Mouse (Mus musculus) lung, embryonic 14.5 days (tissue): ENCODE measurements around the gene Aatk. TPM values are rescaled to one million over a fixed set of nuclear protein-coding genes. Genes with fewer than 3 reads are reported as not detected.
A peak's percentile ranks its signal among the peaks of the same experiment; 100 is the strongest.

Source experiments
- ATAC-seq: fragments of 200-750 bp; cut with Nextera tagmentation; 2 replicates; pipeline ENCODE4 v1.8.0; 2017; ENCODE audit warnings: mild to moderate bottlenecking, moderate TSS enrichment, moderate library complexity; ENCODE audit not compliant: insufficient read depth
- DNase-seq: peaks from one replicate; pipeline ENCODE4 v3.0.0-alpha.2; 2015
- H3K27ac ChIP-seq: fragments of 300-500 bp; sonication (generic); 2 replicates; pipeline ENCODE4 v1.5.1; 2014; ENCODE audit warnings: low read depth, mild to moderate bottlenecking, moderate library complexity
- H3K27me3 ChIP-seq: fragments of 300-500 bp; sonication (generic); 2 replicates; pipeline ENCODE4 v1.6.1; 2014; ENCODE audit warnings: low read length, control low read depth; ENCODE audit not compliant: insufficient read depth
- H3K36me3 ChIP-seq: fragments of 300-500 bp; sonication (generic); 2 replicates; pipeline ENCODE4 v1.6.1; 2014; ENCODE audit warnings: control low read depth; ENCODE audit not compliant: insufficient read depth
- H3K4me1 ChIP-seq: fragments of 300-500 bp; sonication (generic); 2 replicates; pipeline ENCODE4 v1.6.1; 2014; ENCODE audit warnings: antibody characterized with exemption, control low read depth; ENCODE audit not compliant: insufficient read depth
- H3K4me2 ChIP-seq: fragments of 300-500 bp; sonication (generic); 2 replicates; pipeline ENCODE4 v1.6.1; 2014; ENCODE audit warnings: mild to moderate bottlenecking
- H3K4me3 ChIP-seq: fragments of 300-500 bp; sonication (generic); 2 replicates; pipeline ENCODE4 v1.5.1; 2014; ENCODE audit warnings: low read depth, low read length
- H3K9ac ChIP-seq: fragments of 300-500 bp; sonication (generic); 2 replicates; pipeline ENCODE4 v1.6.1; 2014
- H3K9me3 ChIP-seq: fragments of 300-500 bp; sonication (generic); 2 replicates; pipeline ENCODE4 v1.6.1; 2016; ENCODE audit warnings: low read depth, low read length, control low read depth
- CTCF ChIP-seq: IDR thresholded peaks from 2 replicates; pipeline ENCODE4 v1.5.1; 2016; ENCODE audit warnings: antibody characterized with exemption, low read depth
- WGBS: fragments of 180-500 bp; shearing (Covaris S2); extraction: QIAGEN DNeasy Blood & Tissue Kit; methylation state at CpG from one replicate; pipeline ENCODE4 v1.1.7; 2014; 5-methylcytosine and 5-hydroxymethylcytosine counted together
- polyA plus RNA-seq: library from polyadenylated mRNA; unstranded; fragments of >200 nt; fragmentation: Nextera tagmentation; extraction: Ambion mirVana; gene quantifications from 2 replicates; pipeline ENCODE4 v1.2.1, GENCODE M21; 2014

The Aatk gene
- polyA plus RNA-seq, 1 experiment from 2014 or later: 2.2 TPM

- no peak overlapping the region for H3K4me3 ChIP-seq
- no peaks in the 10 kb centered on the region for H3K9me3 ChIP-seq
- no peak overlapping the region for H3K4me2 ChIP-seq
- H3K4me1 ChIP-seq: no peaks in the 10 kb centered on the region
- DNase-seq (no peak), ATAC-seq (no peak)
- H3K9ac ChIP-seq: no peak overlapping the region
- 67% methylated on average over 3 of the region's 3 CpGs for WGBS
- no peak overlapping the region for H3K27ac ChIP-seq
- no peaks in the 10 kb centered on the region for H3K27me3 ChIP-seq
- peaks cover 72% of the 10 kb centered on the region for H3K36me3 ChIP-seq
- TF ChIP-seq CTCF: no peak
Observed at GRCm38 (mm10) chr11:120076191-120076590, 29.2 kb upstream of the Aatk start.

GRCm38 (mm10) chr11:120072986-120073647 lies 26.1 kb upstream of the Aatk start:
- no peak overlapping the region for H3K4me3 ChIP-seq
- no peaks in the 10 kb centered on the region; the same call in 1 of the 2 replicates for H3K4me1 ChIP-seq
- H3K36me3 ChIP-seq: peaks cover 79% of the 10 kb centered on the region
- WGBS: 83% methylated on average over 9 of the region's 9 CpGs
- no peak overlapping the region for H3K27ac ChIP-seq
- no peak overlapping the region for H3K4me2 ChIP-seq
- DNase-seq (no peak), ATAC-seq (no peak)
- H3K27me3 ChIP-seq: no peaks in the 10 kb centered on the region
- no peaks in the 10 kb centered on the region for H3K9me3 ChIP-seq
- TF ChIP-seq CTCF: peak; percentile 48
- H3K9ac ChIP-seq: no peak overlapping the region

- Histone ChIP-seq H3K9me3 (no peaks in the 10 kb centered on the region), H3K27me3 (no peaks in the 10 kb centered on the region), H3K4me3 (no peak overlapping the region), H3K4me2 (no peak overlapping the region), H3K36me3 (peaks cover 91% of the 10 kb centered on the region), H3K4me1 (no peaks in the 10 kb centered on the region; the same call in 1 of the 2 replicates), H3K9ac (no peak overlapping the region; the same call in 1 of the 2 replicates), H3K27ac (no peak overlapping the region)
- DNase-seq: no peak
- 72% methylated on average over 7 of the region's 7 CpGs for WGBS
- no peak for ATAC-seq
- no peak for TF ChIP-seq CTCF
Observed at GRCm38 (mm10) chr11:120071731-120072320, 24.9 kb upstream of the Aatk start.

- no peak overlapping the region for H3K4me2 ChIP-seq
- ATAC-seq (no peak), DNase-seq (no peak)
- peaks cover 91% of the 10 kb centered on the region for H3K36me3 ChIP-seq
- TF ChIP-seq CTCF: no peak
- H3K4me1 ChIP-seq: no peaks in the 10 kb centered on the region; the same call in 1 of the 2 replicates
- no peak overlapping the region for H3K9ac ChIP-seq
- H3K9me3 ChIP-seq: no peaks in the 10 kb centered on the region
- 52% methylated on average over 12 of the region's 12 CpGs for WGBS
- no peak overlapping the region for H3K4me3 ChIP-seq
- H3K27ac ChIP-seq: no peak overlapping the region
- H3K27me3 ChIP-seq: no peaks in the 10 kb centered on the region
Observed at GRCm38 (mm10) chr11:120071065-120071464, 24.1 kb upstream of the Aatk start.

- no peak overlapping the region for H3K4me2 ChIP-seq
- ATAC-seq (no peak), DNase-seq (no peak)
- 82% methylated on average over 27 of the region's 27 CpGs for WGBS
- no peaks in the 10 kb centered on the region; the same call in 1 of the 2 replicates for H3K4me1 ChIP-seq
- no peak overlapping the region for H3K9ac ChIP-seq
- H3K27ac ChIP-seq: no peak overlapping the region
- H3K27me3 ChIP-seq: no peaks in the 10 kb centered on the region
- no peak overlapping the region for H3K4me3 ChIP-seq
- H3K36me3 ChIP-seq: peaks cover 89% of the 10 kb centered on the region
- no peaks in the 10 kb centered on the region for H3K9me3 ChIP-seq
- TF ChIP-seq CTCF: no peak
Observed at GRCm38 (mm10) chr11:120070286-120070930, 23.4 kb upstream of the Aatk start.

GRCm38 (mm10) chr11:120069261-120069660 lies 22.3 kb upstream of the Aatk start:
- H3K9ac ChIP-seq: no peak overlapping the region
- H3K4me3 ChIP-seq: no peak overlapping the region
- ATAC-seq (no peak), DNase-seq (peak; percentile 53)
- no peak overlapping the region for H3K27ac ChIP-seq
- H3K4me1 ChIP-seq: no peaks in the 10 kb centered on the region; the same call in 1 of the 2 replicates
- no peaks in the 10 kb centered on the region for H3K9me3 ChIP-seq
- TF ChIP-seq CTCF: no peak
- WGBS: 22% methylated on average over 11 of the region's 11 CpGs
- H3K27me3 ChIP-seq: no peaks in the 10 kb centered on the region
- no peak overlapping the region for H3K4me2 ChIP-seq
- H3K36me3 ChIP-seq: peaks cover 91% of the 10 kb centered on the region

- Histone ChIP-seq H3K4me1 (no peaks in the 10 kb centered on the region; the same call in 1 of the 2 replicates), H3K9ac (no peak overlapping the region), H3K9me3 (no peaks in the 10 kb centered on the region), H3K27ac (no peak overlapping the region), H3K36me3 (peaks cover 92% of the 10 kb centered on the region), H3K4me2 (no peak overlapping the region), H3K27me3 (no peaks in the 10 kb centered on the region), H3K4me3 (no peak overlapping the region)
- 60% methylated on average over 17 of the region's 17 CpGs for WGBS
- DNase-seq (no peak), ATAC-seq (no peak)
- TF ChIP-seq CTCF: peak; percentile 49
Observed at GRCm38 (mm10) chr11:120067834-120068233, 20.9 kb upstream of the Aatk start.
